Mouse (Mus musculus) erythroblast, embryonic 14.5 days (primary cell): ENCODE results near the gene Pdzd3.

Experiments
- GATA1 ChIP-seq: IDR thresholded peaks from 2 replicates; pipeline ENCODE4 v1.6.1; 2012; ENCODE audit warnings: low read length, inconsistent platforms, mixed read lengths
- TAL1 ChIP-seq: IDR thresholded peaks from 3 replicates; pipeline ENCODE4 v1.6.1; 2012; ENCODE audit warnings: low read length, inconsistent platforms, mixed read lengths

DNA sequence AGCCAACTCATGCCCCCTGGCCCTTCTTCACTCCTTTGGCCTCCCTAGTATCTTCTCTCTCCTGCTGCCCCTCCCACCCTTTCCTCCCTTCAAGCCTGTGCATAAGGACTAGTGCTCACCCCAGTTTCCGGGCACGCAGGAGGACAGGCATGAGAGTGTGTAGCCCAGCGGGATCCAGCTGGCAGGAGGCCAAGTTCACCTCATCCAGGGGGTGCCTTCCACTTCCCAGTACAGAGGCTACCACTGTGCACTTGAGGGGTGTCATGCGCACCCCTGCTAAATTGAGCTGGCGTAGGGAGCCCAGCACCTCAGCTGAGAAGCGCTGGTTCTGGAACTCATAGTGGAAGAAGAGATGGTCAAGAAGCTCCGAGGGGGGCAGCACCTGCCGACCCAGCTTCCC lies 4.9 kb upstream of the Pdzd3 start:
- no peak for TF ChIP-seq TAL1
- TF ChIP-seq GATA1 = no peak
